Mouse (Mus musculus) adrenal gland, postnatal 4 days (tissue): Measurements from ENCODE around the gene Dph5. TPM values are rescaled to one million over a fixed set of nuclear protein-coding genes. Genes with fewer than 3 reads are reported as not detected.

Source experiments
- DNase-seq, 2 experiments: peaks; one replicate each; pipeline ENCODE4 v3.0.0; 2021 to 2022; ENCODE audit warnings: low spot score in 2 of 2, mixed read lengths in 2 of 2
- total RNA-seq, 2 experiments: library from RNA; stranded (reverse); gene quantifications; 2 replicates each; pipeline ENCODE4 v1.2.3; 2021

The Dph5 gene
- total RNA-seq, 2 experiments from 2014 or later = 23.0 to 28.8 TPM

- DNase-seq = no peak
These were observed 62.6 kb downstream of the Dph5 start for GRCm38 (mm10) chr3:115949921-115950877.

DNA sequence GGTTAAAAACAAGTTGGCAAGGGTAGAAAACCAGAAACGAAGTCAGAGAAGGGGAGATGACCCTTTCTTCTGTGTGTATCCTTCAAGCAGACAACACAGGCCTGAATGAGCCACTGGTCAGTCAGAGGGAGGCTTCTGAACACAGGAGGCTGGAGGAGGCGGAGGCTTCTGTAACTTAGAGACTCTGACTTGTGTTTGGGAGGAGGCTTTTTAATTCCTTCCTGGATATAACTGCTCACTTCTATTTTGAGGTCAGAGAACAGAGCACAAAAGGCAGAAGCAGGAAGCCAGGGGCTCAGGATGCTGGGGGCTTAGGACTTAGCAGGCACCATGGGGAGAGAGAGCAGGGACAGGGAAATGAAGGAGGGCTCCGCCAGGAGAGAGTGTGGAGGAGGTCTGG lies 63.6 kb downstream of the Dph5 start:
- no peak for DNase-seq

DNA sequence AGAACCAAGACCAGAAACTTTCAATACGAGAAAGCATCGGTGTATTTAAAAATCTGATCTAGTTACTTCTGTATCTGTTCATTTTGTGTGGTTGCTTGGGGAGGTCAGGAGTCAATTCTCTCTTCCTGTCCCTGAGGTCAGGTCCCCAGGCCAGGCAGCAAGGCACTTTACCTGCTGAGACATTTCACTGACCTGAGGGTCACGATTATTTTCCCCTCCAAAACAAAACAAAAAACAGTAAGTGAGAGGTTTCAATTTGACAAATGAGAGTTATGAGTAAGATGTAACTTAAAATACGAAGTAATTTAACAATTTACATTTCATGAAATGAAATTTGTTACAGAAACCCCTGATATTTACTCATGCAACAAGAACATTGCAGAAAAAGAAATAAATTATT lies 64.7 kb downstream of the Dph5 start:
- no peak for DNase-seq

GRCm38 (mm10) chr3:115953088-115953487 lies 65.5 kb downstream of the Dph5 start:
- DNase-seq = no peak

DNA sequence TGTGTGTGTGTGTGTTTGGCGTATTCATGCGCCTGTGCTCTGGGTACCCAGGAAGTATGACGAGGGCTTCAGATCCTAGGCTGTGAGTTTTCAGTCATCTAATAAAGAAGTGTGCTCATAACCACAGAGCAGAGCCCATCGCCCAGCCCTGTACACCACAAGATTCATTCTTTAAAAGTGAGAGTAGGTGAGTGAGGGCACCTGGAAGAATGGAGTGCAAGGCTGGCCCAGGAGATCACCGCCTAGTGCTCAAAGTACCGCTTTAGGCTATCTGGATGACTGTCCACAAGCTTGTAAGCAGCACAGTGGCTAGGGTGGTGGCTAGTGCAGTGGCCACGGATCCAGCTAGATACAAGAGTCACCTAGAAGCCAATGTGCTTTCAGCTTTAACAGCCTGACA lies 69.6 kb downstream of the Dph5 start:
- DNase-seq = no peak

GRCm38 (mm10) chr3:115961311-115962027 lies 73.8 kb downstream of the Dph5 start:
- DNase-seq = no peak

- DNase-seq = no peak
These were observed 74.4 kb downstream of the Dph5 start for GRCm38 (mm10) chr3:115962028-115962415.

- no peak for DNase-seq
These were observed 76.0 kb downstream of the Dph5 start for GRCm38 (mm10) chr3:115963597-115963996.

GRCm38 (mm10) chr3:115964071-115964470 lies 76.4 kb downstream of the Dph5 start:
- DNase-seq = no peak

GRCm38 (mm10) chr3:115968745-115969530 lies 81.3 kb downstream of the Dph5 start:
- no peak for DNase-seq

- no peak for DNase-seq
These were observed 83.6 kb downstream of the Dph5 start for GRCm38 (mm10) chr3:115971045-115971785.

GRCm38 (mm10) chr3:115971891-115972646 lies 84.4 kb downstream of the Dph5 start:
- DNase-seq = no peak

GRCm38 (mm10) chr3:115974228-115974627 lies 86.6 kb downstream of the Dph5 start:
- no peak for DNase-seq

GRCm38 (mm10) chr3:115974995-115975394 lies 87.4 kb downstream of the Dph5 start:
- DNase-seq = no peak

DNA sequence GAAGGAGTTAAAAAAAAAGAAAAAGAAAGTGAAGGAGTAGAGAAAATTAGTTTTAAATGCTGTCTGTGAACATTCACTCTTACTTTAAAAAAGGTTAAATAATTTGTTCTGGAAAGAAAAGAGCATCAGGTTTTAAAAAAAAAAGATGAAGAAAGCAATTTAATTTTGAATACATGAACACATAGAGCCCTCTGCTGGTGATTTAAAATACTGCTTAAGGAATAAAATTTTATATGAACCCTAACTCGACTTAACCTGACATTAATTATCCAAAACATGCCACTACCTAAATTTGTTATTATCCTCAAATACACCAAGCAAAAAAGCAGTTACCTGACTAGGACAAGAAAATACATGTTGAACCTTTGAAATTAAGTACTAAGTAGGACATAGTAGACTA lies 91.4 kb downstream of the Dph5 start:
- DNase-seq = no peak

DNA sequence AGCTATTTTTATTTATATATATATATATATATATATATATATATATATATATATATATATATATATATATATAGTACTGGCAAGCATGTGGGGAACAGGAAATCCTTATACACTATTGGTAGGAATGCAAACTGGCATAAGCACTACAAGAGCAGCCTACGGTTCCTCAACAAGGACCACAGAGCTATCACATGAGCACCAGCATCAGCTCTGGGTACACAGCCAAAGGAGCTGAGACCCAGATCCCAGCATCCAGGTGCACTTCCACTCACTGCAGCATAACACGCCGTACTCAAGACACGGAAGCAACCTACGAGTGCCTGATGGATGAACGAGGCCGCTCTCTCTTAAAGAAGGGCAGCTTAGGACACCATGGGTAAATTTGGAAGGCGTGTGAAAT lies 95.6 kb downstream of the Dph5 start:
- DNase-seq = no peak
